Mouse (Mus musculus): ENCODE measurements around the gene Auts2.

The Auts2 gene

DNA sequence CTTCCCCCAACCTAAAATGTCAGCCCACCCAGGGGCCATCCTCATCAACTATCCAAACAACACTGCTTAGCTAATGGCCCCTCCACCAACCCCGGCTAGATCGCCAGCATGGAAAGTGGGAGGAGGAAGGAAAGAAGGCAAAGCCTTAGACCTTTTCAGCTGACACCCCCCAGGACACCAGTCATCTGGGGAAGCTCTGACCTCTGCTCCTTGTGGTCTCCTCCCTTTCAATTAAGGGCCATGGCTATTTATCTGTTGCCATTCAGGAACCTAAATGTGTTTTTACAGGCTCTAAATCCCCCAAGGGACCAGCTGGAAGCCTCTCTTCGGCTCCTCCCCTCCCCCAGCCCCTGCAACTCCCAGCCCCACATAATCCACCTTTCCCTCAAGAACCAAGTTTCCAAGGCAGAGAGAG is 42.3 kb downstream of the Auts2 start:
- DNase-seq (ENCODE audit: low read depth, low spot score): no peak

DNA sequence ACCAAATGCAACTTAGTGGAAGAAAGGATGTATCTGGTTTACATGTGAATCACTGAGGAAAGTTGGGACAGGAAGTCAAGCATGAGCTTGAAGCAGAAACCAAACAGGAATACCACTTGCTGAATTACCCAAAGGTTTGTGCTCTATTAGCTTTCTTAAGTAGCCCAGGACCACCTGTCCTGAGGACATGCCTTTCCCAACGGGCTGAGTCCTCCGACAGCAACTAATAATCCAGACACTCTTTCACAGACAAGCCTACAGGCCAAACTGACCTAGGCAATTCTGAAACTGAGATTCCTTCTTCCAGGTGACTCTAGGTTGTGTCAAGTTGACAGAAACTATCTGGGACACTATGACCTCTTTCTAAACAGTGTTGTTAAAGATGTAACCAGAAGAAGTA is 44.2 kb downstream of the Auts2 start:
- DNase-seq (ENCODE audit: low read depth, low spot score): no peak

DNA sequence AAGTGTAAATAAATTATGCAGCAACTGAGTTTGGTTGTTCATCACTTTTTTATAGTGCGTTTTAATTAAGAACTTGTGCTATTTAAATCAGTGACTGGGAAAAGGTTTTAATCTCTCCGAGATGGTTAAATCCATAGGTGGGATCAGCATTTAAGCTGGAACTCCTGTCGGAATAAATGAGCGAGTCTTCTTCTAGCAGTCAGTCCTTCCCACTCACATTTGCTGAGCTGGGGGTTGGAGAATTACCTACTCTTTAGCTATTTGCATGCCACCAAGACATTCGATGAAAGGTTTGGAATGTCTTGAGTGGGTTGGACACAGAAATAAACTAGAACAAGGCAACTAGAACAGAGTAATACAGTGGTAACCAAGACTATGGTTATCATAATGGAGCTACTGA is 45.1 kb downstream of the Auts2 start:
- no peak for DNase-seq (ENCODE audit: low read depth, low spot score)

DNA sequence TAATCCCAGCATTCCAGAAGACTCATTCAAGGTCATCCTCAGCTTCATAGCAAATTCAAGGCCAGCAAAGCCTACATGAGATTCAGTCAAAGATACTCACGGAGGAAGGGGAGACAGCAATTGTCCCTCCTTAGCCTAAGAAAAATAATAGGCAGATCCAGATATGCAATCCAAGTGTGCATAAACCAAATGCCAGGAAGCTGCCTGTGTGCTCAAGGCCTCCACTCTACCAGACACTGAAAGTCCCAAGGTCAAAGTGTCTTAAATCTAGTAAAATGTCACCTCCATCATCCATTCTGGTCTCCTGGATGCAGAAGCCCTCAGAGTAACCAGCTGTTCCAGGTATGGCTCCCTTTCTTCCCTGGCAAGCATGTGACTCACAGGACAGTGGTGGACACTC is 50.4 kb downstream of the Auts2 start:
- no peak for DNase-seq (ENCODE audit: low read depth, low spot score)

DNA sequence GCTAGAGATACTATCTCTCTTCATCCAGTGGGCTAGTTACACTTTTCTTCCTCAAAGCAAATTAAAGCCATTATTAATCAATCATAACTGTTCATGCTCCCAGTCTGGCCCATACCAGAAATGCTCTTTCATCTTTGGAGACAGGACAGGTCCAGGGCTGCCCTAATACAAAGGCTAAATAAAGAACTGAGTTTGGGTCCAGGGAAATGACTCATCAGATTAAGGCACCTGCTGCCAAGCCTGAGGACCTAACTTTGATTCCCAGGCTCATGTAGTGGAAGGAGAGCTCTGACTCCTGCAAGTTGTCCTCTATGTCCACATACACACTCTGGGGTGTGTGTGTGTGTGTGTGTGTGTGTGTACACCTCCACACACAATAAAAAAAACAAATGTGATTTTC is 51.1 kb downstream of the Auts2 start:
- no peak for DNase-seq (ENCODE audit: low read depth, low spot score)

DNA sequence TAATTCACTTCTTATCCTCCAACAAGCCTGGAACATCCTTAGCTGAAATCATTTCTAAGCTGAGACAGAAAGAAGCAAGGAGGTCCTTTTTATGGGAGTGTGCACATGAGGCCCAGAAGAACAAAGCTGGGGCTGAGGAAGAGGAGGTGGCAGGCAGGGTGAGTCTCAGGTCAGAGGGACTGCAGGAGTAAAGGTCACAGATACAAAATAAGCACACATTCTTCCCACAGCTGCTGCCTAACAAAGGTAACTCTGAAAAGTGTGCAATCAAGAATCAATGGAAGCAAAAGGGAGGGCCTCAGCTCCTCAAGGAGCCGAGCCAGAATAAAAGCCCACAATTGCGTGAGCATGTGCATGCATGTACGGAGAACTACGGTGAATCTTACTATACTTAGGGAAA is 51.6 kb downstream of the Auts2 start:
- no peak for DNase-seq (ENCODE audit: low read depth, low spot score)

DNA sequence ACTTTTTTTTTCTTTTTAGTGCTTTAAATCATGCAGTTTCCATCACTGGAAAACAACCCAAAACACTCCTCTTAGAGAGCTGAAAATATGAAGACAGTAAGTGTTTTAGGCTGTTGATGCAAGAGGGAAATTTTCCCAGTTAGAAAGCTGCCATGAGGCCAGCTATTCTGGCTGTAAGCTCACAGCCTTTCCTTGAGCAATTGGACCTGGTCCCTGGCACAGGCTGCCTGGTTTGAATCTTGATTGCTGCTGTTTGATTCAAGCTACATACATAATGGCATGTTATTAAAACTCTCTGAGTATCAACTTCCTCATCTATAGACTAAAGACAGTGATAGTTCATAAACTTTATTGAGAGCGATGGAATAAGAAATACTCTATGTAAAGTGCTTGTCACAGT is 52.8 kb downstream of the Auts2 start:
- no peak for DNase-seq (ENCODE audit: low read depth, low spot score)

DNA sequence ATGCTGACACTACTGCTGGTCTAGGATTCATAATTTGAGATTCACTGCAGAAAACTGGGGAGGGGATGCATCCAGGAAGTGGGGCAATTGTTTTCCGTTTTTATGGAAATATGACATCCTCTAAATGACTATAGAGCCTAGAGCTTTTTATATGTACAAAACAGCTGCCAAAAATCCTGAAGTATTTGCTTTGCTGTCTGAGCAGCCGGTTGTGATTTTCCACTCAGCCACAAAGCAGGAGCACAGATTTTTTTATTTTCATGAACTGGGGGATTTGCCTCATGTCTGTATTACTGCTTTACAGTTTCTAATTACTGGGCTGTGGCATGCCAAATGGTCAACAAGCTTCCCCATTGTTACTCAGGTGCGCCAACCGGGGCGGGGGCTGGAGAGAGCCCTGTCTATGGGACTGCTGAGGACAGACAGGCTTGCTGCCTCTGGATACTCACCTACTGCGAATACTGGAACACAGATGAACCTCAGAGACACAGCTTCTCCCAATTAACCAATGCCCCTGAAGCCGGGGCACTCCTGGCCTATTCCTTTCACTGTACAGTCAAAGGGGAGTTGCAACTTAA is 53.3 kb downstream of the Auts2 start:
- no peak for DNase-seq (ENCODE audit: low read depth, low spot score)

DNA sequence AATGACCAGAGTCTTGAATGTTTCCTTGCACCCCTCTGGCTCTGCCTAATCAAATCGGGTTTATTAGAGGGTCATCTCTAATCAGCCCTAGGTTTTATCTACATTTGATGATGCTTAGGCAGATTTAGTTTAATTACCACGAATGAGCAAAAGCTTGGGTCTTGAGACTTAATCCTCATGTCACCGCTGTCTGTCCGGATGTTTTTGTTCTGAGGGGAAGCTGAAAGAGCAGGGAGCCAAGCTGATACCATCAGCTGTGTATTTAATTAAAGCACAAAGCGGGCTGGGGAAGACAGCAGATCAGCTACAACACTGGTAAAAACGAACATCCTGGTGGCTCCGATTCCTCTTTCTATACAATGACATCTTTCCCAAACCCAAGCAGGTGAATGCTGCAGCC is 56.3 kb downstream of the Auts2 start:
- DNase-seq (ENCODE audit: low read depth, low spot score): no peak

DNA sequence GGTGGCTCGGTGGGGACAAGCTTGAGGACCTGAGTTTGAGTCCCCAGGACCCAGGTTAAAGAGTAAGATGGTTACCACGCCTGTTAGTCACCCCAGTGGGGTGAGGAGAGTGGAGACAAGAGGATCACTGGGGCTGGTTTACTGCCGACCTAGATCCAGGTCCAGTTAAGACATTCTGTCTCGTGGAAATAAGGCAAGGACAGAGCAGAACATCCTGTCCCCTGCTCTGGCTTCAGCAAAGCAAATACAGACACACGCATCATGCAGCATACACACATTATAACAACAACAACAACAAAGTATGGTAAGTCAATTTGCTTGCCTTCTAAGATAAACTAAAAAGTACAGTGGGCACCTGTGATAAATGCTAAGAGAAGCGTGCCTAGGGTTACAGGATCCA is 57.1 kb downstream of the Auts2 start:
- no peak for DNase-seq (ENCODE audit: low read depth, low spot score)

DNA sequence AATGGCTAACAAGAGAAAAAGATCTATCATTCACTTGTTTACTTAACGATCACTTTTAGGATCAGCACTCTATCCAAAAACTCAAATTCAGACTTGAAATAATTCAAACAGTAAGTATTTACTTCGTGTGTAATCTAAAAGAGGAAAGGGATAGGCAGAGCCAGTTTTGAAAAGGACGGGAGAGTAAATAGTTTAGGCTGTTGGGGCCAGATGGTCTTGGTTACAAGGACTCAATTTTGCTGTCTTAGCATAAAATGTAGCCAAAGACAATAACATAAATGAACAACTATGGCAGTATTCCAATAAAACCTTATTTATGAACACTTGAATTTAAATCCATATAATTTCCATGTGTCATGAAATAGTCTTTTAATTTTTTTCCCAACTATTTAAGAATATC is 57.7 kb downstream of the Auts2 start:
- DNase-seq (ENCODE audit: low read depth, low spot score): no peak

DNA sequence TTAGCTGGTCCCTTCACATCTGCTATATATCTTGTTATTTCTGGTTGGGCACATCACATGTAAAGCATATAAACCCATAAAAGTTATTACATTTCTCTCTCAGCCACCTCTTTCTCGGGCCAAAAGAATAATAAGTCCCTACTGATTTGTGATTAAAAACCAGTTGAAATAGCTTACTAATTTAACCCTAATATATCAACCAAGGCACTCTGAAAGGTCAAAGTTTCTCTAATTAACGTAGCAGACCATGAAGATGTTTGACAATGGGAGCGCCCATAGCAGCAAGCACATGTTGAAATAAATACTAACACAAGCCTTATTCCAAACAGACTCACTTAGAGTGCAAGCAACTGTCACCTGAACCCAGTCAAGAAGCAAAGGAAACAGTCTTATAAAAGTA is 61.7 kb downstream of the Auts2 start:
- DNase-seq (ENCODE audit: low read depth, low spot score): no peak

DNA sequence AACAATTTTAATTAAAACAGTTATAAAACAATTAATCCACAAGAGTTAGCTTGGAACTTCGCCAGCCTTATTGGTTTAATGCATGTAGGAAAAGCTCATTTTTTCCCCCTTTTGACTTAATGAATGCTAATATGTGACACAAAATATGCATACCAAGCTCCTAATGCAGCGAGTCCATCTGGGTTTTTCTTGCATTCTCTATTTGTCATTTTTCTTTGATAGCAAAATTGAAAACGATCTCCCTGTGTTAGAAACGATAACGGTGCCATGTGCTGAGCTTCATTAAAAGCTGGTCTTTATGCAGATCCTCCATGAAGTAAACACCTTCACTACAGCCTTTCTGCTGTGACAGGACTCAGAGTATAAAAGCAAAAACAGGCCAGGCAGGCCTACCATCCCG is 62.7 kb downstream of the Auts2 start:
- no peak for DNase-seq (ENCODE audit: low read depth, low spot score)

DNA sequence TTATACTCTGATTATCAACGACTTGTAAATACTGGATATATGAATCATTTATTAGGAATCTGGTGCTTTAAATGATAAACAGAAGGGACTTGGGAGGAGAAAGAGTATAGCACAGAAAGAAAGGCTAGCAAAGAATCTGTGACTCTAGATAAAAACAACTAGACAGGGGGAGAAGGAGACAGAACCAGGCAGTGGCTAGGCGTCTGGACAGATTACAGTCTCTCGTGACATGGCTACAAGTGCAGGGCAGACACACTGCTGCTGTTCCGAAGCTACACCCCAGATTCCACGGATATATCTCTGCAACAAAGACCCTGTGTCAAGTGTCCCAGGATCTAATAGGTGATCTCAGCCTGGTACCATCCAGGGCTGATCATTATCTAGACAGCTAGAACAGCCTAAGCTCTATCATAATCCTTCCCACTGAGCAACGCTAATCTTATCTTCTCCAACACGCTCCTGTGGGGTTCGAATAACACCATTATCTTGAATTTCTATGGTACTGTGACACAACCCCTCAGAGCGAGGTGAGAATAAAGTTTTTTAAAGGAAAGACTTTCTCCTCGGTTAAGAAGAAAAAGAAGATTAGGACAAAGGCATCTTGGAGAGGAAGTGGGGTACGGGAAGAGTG is 63.8 kb downstream of the Auts2 start:
- DNase-seq (ENCODE audit: low read depth, low spot score): no peak

DNA sequence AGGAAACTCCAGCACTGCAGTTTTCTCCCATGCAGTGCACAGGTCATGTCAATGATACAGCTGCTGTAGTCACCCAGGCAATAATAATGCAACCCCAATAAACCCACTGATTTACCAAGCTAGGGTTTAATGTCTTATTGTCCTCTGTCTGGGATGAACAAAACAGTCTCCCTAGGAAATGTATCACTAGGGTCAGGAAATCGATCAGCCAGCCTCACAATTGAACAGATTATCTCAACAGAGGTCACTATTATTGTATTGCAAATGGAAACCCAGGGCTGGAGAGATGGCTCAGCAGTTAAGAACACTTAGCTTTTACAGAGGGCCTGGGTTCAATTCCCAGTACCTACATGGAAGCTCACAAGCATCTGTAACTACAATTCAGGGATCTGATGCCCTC is 65.6 kb downstream of the Auts2 start:
- DNase-seq (ENCODE audit: low read depth, low spot score): no peak

DNA sequence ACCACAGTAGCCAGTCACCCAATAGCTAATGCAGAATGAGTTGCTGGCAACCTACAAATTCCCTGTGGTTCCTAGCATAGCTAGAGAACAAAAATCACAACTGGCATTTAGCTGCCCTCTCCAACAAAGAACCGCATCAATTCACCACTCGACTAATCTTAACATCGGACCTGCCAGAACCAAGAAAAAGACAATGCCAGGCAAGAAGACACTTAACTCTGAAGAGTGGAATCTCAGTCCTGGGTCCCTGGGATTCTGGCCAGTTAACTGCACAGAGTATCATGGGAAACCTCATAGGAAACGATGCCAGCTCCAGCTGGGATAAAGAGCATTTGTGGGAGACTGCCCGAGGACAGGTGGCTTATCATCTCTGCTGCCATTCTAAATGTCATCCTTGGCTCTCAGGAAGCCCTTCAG is 70.2 kb downstream of the Auts2 start:
- DNase-seq (ENCODE audit: low read depth, low spot score): no peak

DNA sequence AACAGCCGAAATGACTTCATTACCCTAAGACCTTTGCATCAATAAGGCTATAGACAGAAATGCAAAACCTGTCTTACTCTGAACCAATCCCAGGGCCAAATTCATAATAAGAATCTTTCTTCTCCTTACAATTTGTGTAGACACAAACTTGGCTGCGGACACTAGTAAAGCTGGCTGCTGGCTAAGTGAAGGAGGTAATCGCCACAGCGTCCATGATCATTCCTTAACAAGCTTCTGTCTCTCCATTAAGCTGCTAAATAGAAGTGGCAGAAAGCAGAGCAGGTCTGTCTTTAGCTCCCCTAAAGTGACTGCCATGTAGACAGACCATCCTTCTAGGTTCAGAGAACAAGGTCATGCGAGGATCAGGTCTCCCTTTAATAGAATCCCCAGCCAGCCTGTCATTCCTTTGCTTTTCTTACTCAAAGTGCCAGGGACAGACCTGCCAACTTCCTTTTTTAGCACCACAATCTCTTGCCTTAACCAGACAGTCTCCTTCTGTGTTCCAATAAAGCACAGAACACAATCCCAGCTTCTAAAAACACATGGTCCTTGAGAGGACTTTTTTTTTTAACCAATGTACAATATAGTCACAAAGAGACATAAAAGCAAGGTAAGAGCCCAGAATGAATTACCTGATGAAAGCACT is 70.8 kb downstream of the Auts2 start:
- DNase-seq (ENCODE audit: low read depth, low spot score): no peak

DNA sequence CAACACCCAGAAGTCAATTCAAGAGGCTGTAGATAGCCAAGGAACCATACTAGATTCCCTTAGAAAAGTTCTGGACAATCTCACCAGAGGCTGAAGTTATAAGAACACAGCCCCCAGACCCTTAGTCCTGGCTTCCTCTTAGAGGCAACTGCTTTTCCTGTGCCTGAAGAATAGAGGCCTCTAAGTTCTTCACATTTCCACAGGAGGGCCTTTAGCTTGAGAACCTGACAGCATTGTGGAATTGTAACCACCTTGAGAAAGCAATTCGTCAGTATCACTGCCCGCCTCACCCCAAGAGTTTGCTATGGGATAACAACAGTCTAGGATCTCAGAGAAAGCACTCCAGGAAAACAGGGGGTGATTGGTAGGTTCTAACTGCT is 75.8 kb downstream of the Auts2 start:
- no peak for DNase-seq (ENCODE audit: low read depth, low spot score)

DNA sequence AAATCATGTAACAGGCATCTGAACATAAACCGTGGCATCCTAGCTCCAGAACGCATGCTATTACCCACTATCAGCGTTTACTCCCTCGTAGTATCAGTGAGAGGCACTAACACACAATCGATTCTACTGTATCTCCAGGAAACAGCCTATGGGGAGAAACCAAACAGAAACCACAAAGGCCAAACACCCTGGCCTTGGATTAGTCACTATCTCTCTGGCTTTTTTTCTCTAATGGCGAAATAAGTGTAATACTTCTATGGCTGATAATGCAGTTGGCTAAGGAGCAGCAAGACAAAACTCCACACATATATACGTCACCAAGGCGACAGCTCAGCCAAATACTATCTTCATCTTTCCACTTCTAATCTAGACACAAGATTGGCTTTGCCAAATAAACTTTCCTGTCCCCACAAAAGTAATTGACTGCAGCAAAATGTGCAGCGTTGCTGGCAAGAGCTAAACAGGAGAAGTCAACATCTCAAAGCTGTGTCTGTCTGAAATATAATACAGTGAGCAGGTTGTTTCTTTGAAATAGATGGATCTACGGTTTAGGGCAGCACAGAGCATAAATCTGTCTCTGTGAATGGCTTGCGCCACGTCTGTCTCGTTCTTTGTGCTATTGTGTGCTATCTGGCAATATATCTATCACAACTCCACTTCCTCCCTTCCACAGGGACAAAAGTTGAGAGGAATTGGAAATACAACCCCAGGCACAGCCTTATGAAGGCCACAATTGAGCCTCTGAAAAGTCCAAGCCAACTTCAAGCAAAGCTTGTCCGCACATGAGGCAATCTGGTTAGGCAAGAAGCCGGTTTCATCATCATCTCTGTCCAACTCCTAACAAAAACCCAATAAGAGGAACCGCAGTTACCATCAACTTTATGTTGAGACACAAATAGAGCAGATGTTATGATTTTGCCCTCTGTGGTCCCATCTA is 76.4 kb downstream of the Auts2 start:
- no peak for DNase-seq (ENCODE audit: low read depth, low spot score)

DNA sequence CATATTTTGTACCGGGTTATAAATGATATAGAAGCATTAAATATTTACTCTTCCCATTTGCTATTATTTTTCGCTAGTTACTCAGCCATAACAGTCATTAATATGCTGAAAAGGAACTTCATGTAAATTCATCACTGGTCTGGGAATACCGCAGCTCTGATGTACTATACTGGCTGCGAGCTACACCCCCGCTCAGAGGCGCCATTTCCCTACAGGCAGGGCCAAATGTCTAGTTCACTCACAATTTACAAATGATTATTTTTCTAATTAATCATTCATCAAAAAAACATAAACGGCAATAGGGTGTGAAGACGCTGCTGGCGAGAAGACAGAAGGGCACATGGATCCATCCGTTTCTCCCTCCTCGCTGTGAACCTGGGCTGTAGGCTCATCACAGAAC is 80.6 kb downstream of the Auts2 start:
- no peak for DNase-seq (ENCODE audit: low read depth, low spot score)

DNA sequence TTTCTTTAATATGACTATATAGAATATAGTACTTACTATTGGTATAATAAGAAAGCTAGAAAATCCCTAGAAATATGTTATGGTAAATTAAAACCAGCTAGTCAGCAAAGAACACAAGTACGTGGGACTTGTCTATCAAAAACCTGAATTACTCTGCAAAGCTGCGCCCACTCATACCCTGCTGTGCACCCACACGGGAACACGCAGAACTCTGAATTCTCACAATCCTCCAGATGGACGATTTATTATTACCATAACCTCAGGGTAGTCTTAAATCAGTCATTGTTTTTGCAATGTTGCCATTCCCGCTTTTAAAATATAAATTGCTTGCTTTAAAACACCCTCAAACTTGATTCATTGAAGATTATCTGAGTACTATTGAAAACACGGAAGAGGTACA is 84.6 kb downstream of the Auts2 start:
- no peak for DNase-seq (ENCODE audit: low read depth, low spot score)

DNA sequence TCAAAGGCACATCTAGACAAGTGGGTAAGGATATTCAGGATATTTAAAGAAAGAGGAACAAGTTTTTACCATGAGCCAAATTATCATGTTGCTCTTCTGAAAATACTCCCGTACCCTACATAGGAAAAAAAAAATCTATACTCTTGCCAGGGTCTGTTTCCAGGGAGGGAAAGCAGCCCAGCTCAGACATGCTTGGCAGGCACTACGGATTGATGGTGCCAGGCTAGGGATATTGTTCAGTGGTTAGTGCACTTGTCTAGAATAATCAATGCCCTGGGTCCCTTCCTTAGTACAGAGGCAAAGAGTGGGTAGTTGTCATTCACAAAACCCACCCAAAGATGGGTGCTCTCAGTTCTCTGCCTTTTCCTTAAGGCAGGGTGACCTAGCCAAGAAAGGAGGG is 90.8 kb downstream of the Auts2 start:
- DNase-seq (ENCODE audit: low read depth, low spot score): no peak

DNA sequence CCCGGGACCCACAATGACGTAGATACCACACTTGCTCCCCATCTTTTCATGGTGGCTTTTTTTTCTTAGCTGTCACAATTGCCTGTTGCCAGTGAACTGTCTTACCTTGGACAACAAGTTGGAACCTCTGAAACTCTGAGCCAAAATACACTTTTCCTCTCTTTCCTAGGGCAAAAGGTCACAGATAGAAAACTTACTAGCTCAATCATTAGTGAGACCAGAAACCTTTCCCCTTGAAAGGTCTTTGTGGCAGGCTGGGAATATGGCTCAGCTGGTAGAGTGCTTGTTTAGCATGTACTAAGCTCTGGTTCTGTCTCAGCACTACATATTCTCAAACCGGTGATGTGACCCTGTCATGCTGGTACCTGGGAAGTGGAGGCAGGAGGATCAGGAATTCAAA is 93.1 kb downstream of the Auts2 start:
- no peak for DNase-seq (ENCODE audit: low read depth, low spot score)

Measured in c-Kit-negative CD71-positive TER-119-positive erythroid progenitor cells, embryonic 14.5 days (primary cell).